Mouse (Mus musculus): ENCODE results near the gene Sec14l2. TPM values are rescaled to one million over a fixed set of nuclear protein-coding genes. Genes with fewer than 3 reads are reported as not detected.

Gene Sec14l2
- polyA plus RNA-seq, 1 experiment from 2014 or later, result 1.5 TPM

- ATAC-seq (replicated peaks), result no peak
- no peaks in the 10 kb centered on the region for H3K27me3 ChIP-seq
- no peak overlapping the region for H3K9ac ChIP-seq (replicated peaks)
- H3K36me3 ChIP-seq, result no peaks in the 10 kb centered on the region
- H3K9me3 ChIP-seq, result no peaks in the 10 kb centered on the region
- no peak overlapping the region for H3K4me3 ChIP-seq
- H3K4me1 ChIP-seq, result no peaks in the 10 kb centered on the region
- H3K27ac ChIP-seq (replicated peaks), result no peak overlapping the region
- whole genome bisulfite sequencing, result 94% methylated on average over 4 of the region's 4 CpGs
- H3K4me2 ChIP-seq (replicated peaks), result no peak overlapping the region
Observed at GRCm38 (mm10) chr11:4062523-4062922, 60.7 kb downstream of the Sec14l2 start.

GRCm38 (mm10) chr11:4060866-4061575, 62.2 kb downstream of the Sec14l2 start:
- 76% methylated on average over 5 of the region's 5 CpGs for WGBS
- Histone ChIP-seq H3K9ac (replicated peaks) (no peak overlapping the region), H3K4me1 (no peaks in the 10 kb centered on the region), H3K27ac (replicated peaks) (no peak overlapping the region), H3K4me2 (replicated peaks) (no peak overlapping the region), H3K36me3 (no peaks in the 10 kb centered on the region), H3K27me3 (no peaks in the 10 kb centered on the region), H3K9me3 (no peaks in the 10 kb centered on the region), H3K4me3 (no peak overlapping the region)
- no peak for ATAC-seq (replicated peaks)

DNA sequence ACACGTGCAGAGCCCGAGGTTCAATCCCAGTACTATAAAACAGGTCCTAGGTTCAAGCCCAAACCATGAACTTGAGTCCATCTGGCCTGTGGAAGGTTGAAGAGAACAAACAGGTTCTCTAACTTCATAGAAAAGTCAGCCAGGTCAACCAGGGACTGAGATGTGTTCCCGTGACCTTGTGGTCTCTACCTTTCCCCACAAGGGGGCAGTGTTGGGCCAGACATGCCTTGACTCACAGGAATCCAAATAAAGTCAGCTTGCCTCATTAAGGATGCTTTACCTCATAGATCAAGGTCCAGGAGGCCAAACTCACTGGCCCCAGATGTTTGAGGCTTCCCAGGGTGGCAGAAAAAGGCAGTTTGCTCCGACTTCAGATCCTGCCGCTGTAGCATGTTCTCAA, 69.6 kb downstream of the Sec14l2 start:
- Histone ChIP-seq H3K36me3 (no peaks in the 10 kb centered on the region), H3K9ac (replicated peaks) (no peak overlapping the region), H3K4me2 (replicated peaks) (no peak overlapping the region), H3K27me3 (no peaks in the 10 kb centered on the region), H3K27ac (replicated peaks) (no peak overlapping the region), H3K9me3 (no peaks in the 10 kb centered on the region), H3K4me1 (no peaks in the 10 kb centered on the region), H3K4me3 (no peak overlapping the region)
- ATAC-seq (replicated peaks), result no peak
- 15% methylated on average over 5 of the region's 5 CpGs for WGBS

DNA sequence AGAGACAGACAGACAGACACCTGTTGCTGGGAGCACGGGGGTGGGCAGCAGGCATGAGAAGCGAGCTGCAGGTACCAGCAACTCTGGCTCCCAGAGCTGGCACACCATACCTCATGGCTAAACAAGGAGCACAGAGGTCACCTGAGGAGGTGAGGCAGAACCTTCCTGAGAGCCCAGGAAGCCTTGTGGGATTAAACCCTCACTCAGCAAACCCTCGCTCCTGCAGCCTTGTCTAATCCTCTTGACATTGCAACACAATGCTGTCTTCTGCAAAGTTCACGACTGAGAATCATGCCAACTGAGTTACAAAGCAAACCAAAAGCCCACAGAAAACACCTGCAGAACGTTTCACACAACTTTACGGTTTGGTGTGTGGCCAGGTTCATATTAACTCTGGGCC, 74.8 kb downstream of the Sec14l2 start:
- Histone ChIP-seq H3K9ac (replicated peaks) (no peak overlapping the region), H3K4me2 (replicated peaks) (no peak overlapping the region), H3K4me3 (no peak overlapping the region), H3K27ac (replicated peaks) (no peak overlapping the region), H3K9me3 (no peaks in the 10 kb centered on the region), H3K27me3 (no peaks in the 10 kb centered on the region), H3K4me1 (no peaks in the 10 kb centered on the region), H3K36me3 (no peaks in the 10 kb centered on the region)
- 85% methylated on average over 6 of the region's 6 CpGs for WGBS
- no peak for ATAC-seq (replicated peaks)

GRCm38 (mm10) chr11:4047766-4048165, 75.4 kb downstream of the Sec14l2 start:
- no peak for ATAC-seq (replicated peaks)
- Histone ChIP-seq H3K9ac (replicated peaks) (no peak overlapping the region), H3K27me3 (no peaks in the 10 kb centered on the region), H3K27ac (replicated peaks) (no peak overlapping the region), H3K36me3 (no peaks in the 10 kb centered on the region), H3K4me3 (no peak overlapping the region), H3K4me2 (replicated peaks) (no peak overlapping the region), H3K4me1 (no peaks in the 10 kb centered on the region), H3K9me3 (no peaks in the 10 kb centered on the region)
- WGBS, result 85% methylated on average over 2 of the region's 2 CpGs

Small RNA genes within 50 kb of the gene (microRNA-seq; reads per million reads assigned to microRNA genes)
- 5.1 reads per million, percentile 19 among the genes with 10 or more reads in this experiment for gene Mir3060

Other genes with a start within 250 kb of the Sec14l2 start
- 0.57 and 0.61 TPM in 2 replicates for gene 4921536K21Rik, start 228.3 kb downstream of the Sec14l2 start, polyA plus RNA-seq (2015; fragmentation: Nextera tagmentation; extraction: Ambion mirVana)
- 35.4 and 38.3 TPM in 2 replicates for gene Dusp18, start 228.2 kb downstream of the Sec14l2 start, polyA plus RNA-seq (2015; fragmentation: Nextera tagmentation; extraction: Ambion mirVana)
- gene Slc35e4, start 208.8 kb downstream of the Sec14l2 start, polyA plus RNA-seq (2015; fragmentation: Nextera tagmentation; extraction: Ambion mirVana), result 13.2 and 13.7 TPM in 2 replicates
- gene Tcn2, start 191.3 kb downstream of the Sec14l2 start, polyA plus RNA-seq (2015; fragmentation: Nextera tagmentation; extraction: Ambion mirVana), result 14.1 and 15.3 TPM in 2 replicates
- gene Pes1, start 159.4 kb downstream of the Sec14l2 start, polyA plus RNA-seq (2015; fragmentation: Nextera tagmentation; extraction: Ambion mirVana), result 70.5 and 71.6 TPM in 2 replicates
- not detected in 2 replicates for gene 4930556J24Rik, start 146.6 kb downstream of the Sec14l2 start, polyA plus RNA-seq (2015; fragmentation: Nextera tagmentation; extraction: Ambion mirVana)
- gene Gal3st1, start 139.8 kb downstream of the Sec14l2 start, polyA plus RNA-seq (2015; fragmentation: Nextera tagmentation; extraction: Ambion mirVana), result 1.5 and 2.0 TPM in 2 replicates
- gene Sec14l4, start 92.0 kb downstream of the Sec14l2 start, polyA plus RNA-seq (2015; fragmentation: Nextera tagmentation; extraction: Ambion mirVana), result not detected in 2 replicates
- gene Sec14l3, start 58.6 kb downstream of the Sec14l2 start, polyA plus RNA-seq (2015; fragmentation: Nextera tagmentation; extraction: Ambion mirVana), result 0.75 and 0.91 TPM in 2 replicates
- 7.3 and 7.7 TPM in 2 replicates for gene Mtfp1, start 28.0 kb downstream of the Sec14l2 start, polyA plus RNA-seq (2015; fragmentation: Nextera tagmentation; extraction: Ambion mirVana)
- 47.2 and 49.7 TPM in 2 replicates for gene Rnf215, start 11.8 kb upstream of the Sec14l2 start, polyA plus RNA-seq (2015; fragmentation: Nextera tagmentation; extraction: Ambion mirVana)
- 6.7 and 6.9 TPM in 2 replicates for gene Ccdc157, start 36.9 kb upstream of the Sec14l2 start, polyA plus RNA-seq (2015; fragmentation: Nextera tagmentation; extraction: Ambion mirVana)
- gene Sf3a1, start 36.9 kb upstream of the Sec14l2 start, polyA plus RNA-seq (2015; fragmentation: Nextera tagmentation; extraction: Ambion mirVana), result 51.9 and 55.0 TPM in 2 replicates
- 30.2 and 31.1 TPM in 2 replicates for gene Tbc1d10a, start 63.4 kb upstream of the Sec14l2 start, polyA plus RNA-seq (2015; fragmentation: Nextera tagmentation; extraction: Ambion mirVana)
- gene Castor1, start 94.8 kb upstream of the Sec14l2 start, polyA plus RNA-seq (2015; fragmentation: Nextera tagmentation; extraction: Ambion mirVana), result 1.4 and 1.5 TPM in 2 replicates
- gene Osm, start 113.0 kb upstream of the Sec14l2 start, polyA plus RNA-seq (2015; fragmentation: Nextera tagmentation; extraction: Ambion mirVana), result not detected in 2 replicates
- not detected in 2 replicates for gene Lif, start 134.1 kb upstream of the Sec14l2 start, polyA plus RNA-seq (2015; fragmentation: Nextera tagmentation; extraction: Ambion mirVana)

Data from forebrain, embryonic 15.5 days (tissue).